17 mouse cellular contexts compared by ENCODE assay signal in genomic region chr11:57498215-57498614, GRCm38 (mm10).
"Had no signal": no experiment of that assay in that cellular context is flagged by ENCODE, and none has a peak within 500 bp of the region (broad histone marks: within the 10 kb centered on the region; RNA-seq: fewer than 3 reads in every experiment).

No protein-coding gene starts in this region.

- H3K4me2 ChIP-seq: neural tube, embryonic 12.5 days; neural tube, embryonic 13.5 days; neural tube, embryonic 15.5 days; stomach, embryonic 15.5 days had no signal

- H3K27me3 ChIP-seq: neural tube, embryonic 12.5 days; neural tube, embryonic 13.5 days; neural tube, embryonic 15.5 days; stomach, embryonic 15.5 days had no signal

- H3K9me3 ChIP-seq: neural tube, embryonic 12.5 days; neural tube, embryonic 13.5 days; neural tube, embryonic 15.5 days; stomach, embryonic 15.5 days had no signal

- H3K4me1 ChIP-seq: neural tube, embryonic 12.5 days; neural tube, embryonic 15.5 days; stomach, embryonic 15.5 days had no signal

- H3K9ac ChIP-seq: neural tube, embryonic 12.5 days; neural tube, embryonic 13.5 days; neural tube, embryonic 15.5 days; stomach, embryonic 15.5 days had no signal

- DNase-seq: retina, postnatal 1 day; right cerebral cortex, adult 18-20 months; right cerebral cortex, postnatal 14 days; right cerebral cortex, postnatal 25 days; right cerebral cortex, postnatal 4 days; spleen, adult 18-20 months; thymus, adult 18-20 months; thymus, adult 2 months; thymus, postnatal 14 days; thymus, postnatal 25 days; thymus, postnatal 36 days; thymus, postnatal 4 days had no signal

- H3K27ac ChIP-seq: neural tube, embryonic 12.5 days; neural tube, embryonic 13.5 days; neural tube, embryonic 15.5 days; stomach, embryonic 15.5 days; stomach, postnatal 0 days had no signal

- H3K4me3 ChIP-seq: neural tube, embryonic 12.5 days; neural tube, embryonic 13.5 days; neural tube, embryonic 15.5 days; stomach, embryonic 15.5 days had no signal
